In the genomic region with DNA sequence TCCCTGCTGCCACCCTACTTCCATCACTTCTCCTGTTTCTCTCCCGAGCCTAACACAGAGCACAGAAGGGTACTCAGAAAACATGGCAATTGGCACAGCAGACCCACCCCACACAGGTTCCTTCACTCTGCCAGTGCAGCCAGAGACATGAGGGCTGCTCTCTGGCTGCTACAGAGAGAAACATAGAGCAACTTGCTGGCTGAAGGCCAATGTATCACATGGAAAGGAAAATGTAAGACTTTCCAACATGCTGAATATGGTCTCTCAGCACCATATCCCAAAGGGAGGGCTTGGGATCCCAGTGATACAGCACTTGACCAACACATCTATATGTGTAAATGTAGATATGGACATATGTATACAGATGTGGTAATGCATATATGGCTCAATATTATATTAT, we compare ENCODE assay signal across 22 mouse cellular contexts. TPM values are rescaled to one million over a fixed set of nuclear protein-coding genes. Genes with fewer than 3 reads are reported as not detected.
A peak's percentile ranks its signal among the peaks of the same experiment; 100 is the strongest.
DNase-seq lines count a peak whose midpoint lies in the region; ATAC-seq and TF ChIP-seq lines count a peak whose summit lies in the region.
"Had no signal": no experiment of that assay in that cellular context is flagged by ENCODE, and none has a peak within 500 bp of the region (broad histone marks: within the 10 kb centered on the region; RNA-seq: fewer than 3 reads in every experiment).

No protein-coding gene starts in this region.

- no peaks in the 10 kb centered on the region for H3K36me3 ChIP-seq in forebrain, embryonic 14.5 days (ENCODE audit: control insufficient read depth, insufficient read depth, low read length)
- H3K36me3 ChIP-seq in forebrain, embryonic 10.5 days (replicated peaks): no peaks in the 10 kb centered on the region
- H3K36me3 ChIP-seq: embryonic facial prominence, embryonic 10.5 days; embryonic facial prominence, embryonic 12.5 days; forebrain, embryonic 12.5 days; forebrain, embryonic 15.5 days had no signal

- 65% methylated on average over 1 of the region's 1 CpGs for WGBS in forebrain, embryonic 14.5 days
- WGBS in forebrain, embryonic 10.5 days: 76% methylated on average over 1 of the region's 1 CpGs

- no peak for TF ChIP-seq CTCF in brain, embryonic 14.5 days (IDR thresholded peaks at IDR 0.05; ENCODE audit: borderline replicate concordance, extremely low read depth, insufficient read depth, insufficient read length)

- H3K4me2 ChIP-seq in forebrain, embryonic 14.5 days (ENCODE audit: low read length): no peak overlapping the region
- H3K4me2 ChIP-seq: embryonic facial prominence, embryonic 12.5 days; forebrain, embryonic 12.5 days; forebrain, embryonic 15.5 days had no signal

- no peak for TF ChIP-seq POLR2A in brain, embryonic 14.5 days (IDR thresholded peaks at IDR 0.05; ENCODE audit: borderline replicate concordance, extremely low read depth, insufficient read depth, insufficient read length, poor library complexity, severe bottlenecking)

- no peak for ATAC-seq in forebrain, embryonic 14.5 days
- ATAC-seq: forebrain, embryonic 15.5 days had no signal

- no peaks in the 10 kb centered on the region for H3K4me1 ChIP-seq in forebrain, embryonic 14.5 days (ENCODE audit: control insufficient read depth, insufficient read depth, low read length)
- peaks cover 3% of the 10 kb centered on the region for H3K4me1 ChIP-seq in forebrain, embryonic 10.5 days
- H3K4me1 ChIP-seq: forebrain, embryonic 15.5 days had no signal

- intact Hi-C loops in heart, postnatal 36 days (cut with DNase I): no loop called here

- no peak overlapping the region for H3K9ac ChIP-seq in forebrain, embryonic 14.5 days (ENCODE audit: low read length)
- H3K9ac ChIP-seq: embryonic facial prominence, embryonic 12.5 days; forebrain, embryonic 12.5 days; forebrain, embryonic 15.5 days had no signal

- DNase-seq in forebrain, embryonic 14.5 days (ENCODE audit: low spot score): peak; percentile 31
- DNase-seq in forebrain, embryonic 10.5 days (ENCODE audit: extremely low spot score, low spot score): no peak
- DNase-seq in heart, adult 11 months: peak; percentile 55
- DNase-seq in heart, postnatal 36 days: no peak
- DNase-seq in brain, embryonic 14.5 days (ENCODE audit: low read depth): peak; percentile 17
- no peak for DNase-seq in liver
- DNase-seq: adrenal gland, adult 2 months; adrenal gland, postnatal 10 days; adrenal gland, postnatal 25 days; cerebellum, adult 11-12 months; cerebellum, adult 2 months; cerebellum, adult 9-10 months; cerebellum, postnatal 25 days had no signal

- no peaks in the 10 kb centered on the region for H3K9me3 ChIP-seq in forebrain, embryonic 14.5 days (replicated peaks; ENCODE audit: control insufficient read depth, low read length)
- H3K9me3 ChIP-seq in forebrain, embryonic 10.5 days: no peaks in the 10 kb centered on the region
- H3K9me3 ChIP-seq: embryonic facial prominence, embryonic 10.5 days; embryonic facial prominence, embryonic 12.5 days; forebrain, embryonic 12.5 days; forebrain, embryonic 15.5 days had no signal

- no peaks in the 10 kb centered on the region for H3K27me3 ChIP-seq in forebrain, embryonic 14.5 days (replicated peaks; ENCODE audit: control insufficient read depth, insufficient read depth, low read length)
- H3K27me3 ChIP-seq in forebrain, embryonic 10.5 days (ENCODE audit: poor library complexity, severe bottlenecking): no peaks in the 10 kb centered on the region; the same call in 1 of the 2 replicates
- H3K27me3 ChIP-seq: embryonic facial prominence, embryonic 12.5 days; forebrain, embryonic 12.5 days; forebrain, embryonic 15.5 days had no signal

- H3K4me3 ChIP-seq in forebrain, embryonic 14.5 days (ENCODE audit: low read depth, low read length): no peak overlapping the region
- no peak overlapping the region for H3K4me3 ChIP-seq in forebrain, embryonic 10.5 days
- H3K4me3 ChIP-seq: embryonic facial prominence, embryonic 10.5 days; embryonic facial prominence, embryonic 12.5 days; forebrain, embryonic 12.5 days; forebrain, embryonic 15.5 days had no signal

- no peak overlapping the region for H3K27ac ChIP-seq in forebrain, embryonic 14.5 days (ENCODE audit: low read depth, low read length)
- no peak overlapping the region for H3K27ac ChIP-seq in forebrain, embryonic 10.5 days
- H3K27ac ChIP-seq: embryonic facial prominence, embryonic 10.5 days; embryonic facial prominence, embryonic 12.5 days; forebrain, embryonic 12.5 days; forebrain, embryonic 15.5 days had no signal

RNA-seq across cellular contexts. Expression of a gene that starts 43.3 kb away (rescaled TPM):
- polyA plus RNA-seq in forebrain, embryonic 14.5 days (2014; fragmentation: Nextera tagmentation; extraction: Ambion mirVana): 0.20 TPM in 1 of 2 replicates, not detected in the other
- 0.16 TPM in 1 of 2 replicates, not detected in the other for polyA plus RNA-seq in forebrain, embryonic 10.5 days (2016; fragmentation: Nextera tagmentation; extraction: Ambion mirVana)
- not detected for total RNA-seq in heart, postnatal 36 days (2021)
- polyA plus RNA-seq in brain, embryonic 14.5 days (2012; rRNA removed): 0.08 TPM in 1 of 2 replicates, not detected in the other
- total RNA-seq: adrenal gland, adult 2 months; adrenal gland, postnatal 10 days; adrenal gland, postnatal 25 days; adrenal gland, postnatal 4 days; MEL had no signal
- polyA plus RNA-seq: adrenal gland, adult 2 months; C2C12; cerebellum, adult 2 months; cortical plate, adult 2 months; embryonic facial prominence, embryonic 10.5 days; embryonic facial prominence, embryonic 12.5 days; embryonic facial prominence, embryonic 14.5 days; forebrain, embryonic 15.5 days had no signal

RNA-seq across cellular contexts. Expression of a gene that starts 57.3 kb away (rescaled TPM):
- polyA plus RNA-seq in forebrain, embryonic 14.5 days (2014; fragmentation: Nextera tagmentation; extraction: Ambion mirVana): not detected in 2 replicates
- polyA plus RNA-seq in forebrain, embryonic 10.5 days (2016; fragmentation: Nextera tagmentation; extraction: Ambion mirVana): not detected in 2 replicates
- total RNA-seq in heart, postnatal 36 days (2021): not detected
- polyA plus RNA-seq in brain, embryonic 14.5 days (2012; rRNA removed): not detected in 2 replicates
- total RNA-seq: adrenal gland, adult 2 months; adrenal gland, postnatal 10 days; adrenal gland, postnatal 25 days; adrenal gland, postnatal 4 days; MEL had no signal
- polyA plus RNA-seq: adrenal gland, adult 2 months; C2C12; cerebellum, adult 2 months; cortical plate, adult 2 months; embryonic facial prominence, embryonic 10.5 days; embryonic facial prominence, embryonic 12.5 days; embryonic facial prominence, embryonic 14.5 days; forebrain, embryonic 12.5 days; forebrain, embryonic 15.5 days had no signal

Comparison
In these comparisons a context has a peak if more than half of its experiments do, and no peak if none do; other contexts are left out.
1. DNase-seq: peak in forebrain, embryonic 14.5 days (single experiment), heart, adult 11 months (single experiment) and brain, embryonic 14.5 days (single experiment); none in forebrain, embryonic 10.5 days (single experiment), heart, postnatal 36 days (0 of 2) and liver (single experiment).